Comparison of ENCODE assay signal across 7 mouse cellular contexts in the genomic region with DNA sequence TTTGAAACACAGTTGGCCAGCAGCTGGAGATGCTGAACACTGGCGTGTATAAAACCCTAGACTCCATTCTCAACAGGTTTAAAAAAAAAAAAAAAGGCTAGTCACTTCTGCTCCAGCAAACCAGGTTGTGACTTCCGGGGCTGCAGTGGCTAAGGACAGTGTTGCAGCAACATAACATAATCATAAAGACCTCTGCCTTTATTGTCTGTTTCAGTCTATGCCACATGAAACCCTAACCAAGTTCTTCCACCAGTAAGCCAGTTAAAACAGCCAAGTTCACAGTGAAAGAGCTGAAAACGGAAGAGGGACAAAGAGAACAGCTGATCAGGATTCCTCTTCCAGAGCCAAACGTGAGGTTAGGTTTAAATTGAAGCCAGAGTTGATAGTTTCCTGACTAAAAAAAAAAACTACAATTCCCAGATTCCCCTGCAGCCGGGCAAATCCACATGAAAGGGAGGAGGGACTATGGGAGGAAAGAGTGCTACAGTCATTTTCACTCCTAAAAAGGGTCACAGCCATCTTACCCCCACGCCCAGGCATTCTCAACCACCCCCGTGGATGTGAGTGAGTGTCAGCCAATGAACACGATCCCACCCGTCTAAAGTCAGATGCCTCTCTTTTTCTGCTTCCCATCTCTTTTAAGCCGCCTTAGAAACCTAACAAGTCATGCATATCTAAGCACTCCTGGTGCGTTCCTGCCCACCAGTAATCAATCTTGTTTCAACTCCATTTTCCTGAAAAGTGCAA.
A peak's percentile ranks its signal among the peaks of the same experiment; 100 is the strongest.
DNase-seq lines count a peak whose midpoint lies in the region; ATAC-seq and TF ChIP-seq lines count a peak whose summit lies in the region.

No protein-coding gene starts in this region.

- H3K27me3 ChIP-seq in intestine, embryonic 16.5 days (replicated peaks; ENCODE audit: control insufficient read depth, insufficient read depth, low read length) = no peaks in the 10 kb centered on the region
- H3K27me3 ChIP-seq in megakaryocyte, embryonic 14.5 days (replicated peaks) = no peaks in the 10 kb centered on the region

- peak overlapping the region; percentile 80 for H3K27ac ChIP-seq in gastrocnemius, adult 2 months
- no peak overlapping the region for H3K27ac ChIP-seq in intestine, embryonic 16.5 days (ENCODE audit: low read length)

- 15% methylated on average over 11 of the region's 11 CpGs for WGBS in intestine, embryonic 16.5 days

- ATAC-seq in intestine, embryonic 16.5 days = peak; percentile 60

- peak overlapping the region; percentile 50 for H3K4me2 ChIP-seq in intestine, embryonic 16.5 days (ENCODE audit: low read depth, low read length)

- no peaks in the 10 kb centered on the region; the same call in 1 of the 2 replicates for H3K4me1 ChIP-seq in intestine, embryonic 16.5 days (ENCODE audit: control insufficient read depth, insufficient read depth, low read length)
- peaks cover 39% of the 10 kb centered on the region for H3K4me1 ChIP-seq in megakaryocyte, embryonic 14.5 days

- no peak for TF ChIP-seq CTCF in gastrocnemius, adult 2 months (IDR thresholded peaks at IDR 0.05)

- peak overlapping the region; percentile 68 for H3K4me3 ChIP-seq in gastrocnemius, adult 2 months
- peak overlapping the region; percentile 43 for H3K4me3 ChIP-seq in intestine, embryonic 16.5 days (ENCODE audit: low read length)
- H3K4me3 ChIP-seq in megakaryocyte, embryonic 14.5 days (replicated peaks) = peak overlapping the region; percentile 88

- DNase-seq in adrenal gland, adult 2 months = peak; percentile 70
- DNase-seq in cerebellum, postnatal 36 days = peak; percentile 19 to 30
- peak; percentile 47 for DNase-seq in gastrocnemius, adult 2 months
- DNase-seq in left cerebral cortex, postnatal 10 days (ENCODE audit: extremely low spot score in 1 of 2, low spot score in 2 of 2) = peak; percentile 41 to 53
- peak; percentile 33 for DNase-seq in right cerebral cortex, postnatal 4 days

- intact Hi-C loops in gastrocnemius, adult 2 months (cut with DNase I) = loop anchor here (10.0 kb wide), 1 partner anchor 633 kb away; a partner anchor contains a TSS
- intact Hi-C loops in left cerebral cortex, postnatal 10 days (cut with DNase I) = no loop called here

- H3K9ac ChIP-seq in intestine, embryonic 16.5 days (ENCODE audit: low read depth, low read length) = peak overlapping the region; percentile 44

- no peaks in the 10 kb centered on the region for H3K36me3 ChIP-seq in intestine, embryonic 16.5 days (ENCODE audit: control insufficient read depth, insufficient read depth, low read length)
- H3K36me3 ChIP-seq in megakaryocyte, embryonic 14.5 days (replicated peaks; ENCODE audit: low read length) = no peaks in the 10 kb centered on the region

- H3K9me3 ChIP-seq in intestine, embryonic 16.5 days (ENCODE audit: control insufficient read depth, low read length) = no peaks in the 10 kb centered on the region
- no peaks in the 10 kb centered on the region for H3K9me3 ChIP-seq in megakaryocyte, embryonic 14.5 days
